8 mouse cellular contexts compared by ENCODE assay signal in the genomic region with DNA sequence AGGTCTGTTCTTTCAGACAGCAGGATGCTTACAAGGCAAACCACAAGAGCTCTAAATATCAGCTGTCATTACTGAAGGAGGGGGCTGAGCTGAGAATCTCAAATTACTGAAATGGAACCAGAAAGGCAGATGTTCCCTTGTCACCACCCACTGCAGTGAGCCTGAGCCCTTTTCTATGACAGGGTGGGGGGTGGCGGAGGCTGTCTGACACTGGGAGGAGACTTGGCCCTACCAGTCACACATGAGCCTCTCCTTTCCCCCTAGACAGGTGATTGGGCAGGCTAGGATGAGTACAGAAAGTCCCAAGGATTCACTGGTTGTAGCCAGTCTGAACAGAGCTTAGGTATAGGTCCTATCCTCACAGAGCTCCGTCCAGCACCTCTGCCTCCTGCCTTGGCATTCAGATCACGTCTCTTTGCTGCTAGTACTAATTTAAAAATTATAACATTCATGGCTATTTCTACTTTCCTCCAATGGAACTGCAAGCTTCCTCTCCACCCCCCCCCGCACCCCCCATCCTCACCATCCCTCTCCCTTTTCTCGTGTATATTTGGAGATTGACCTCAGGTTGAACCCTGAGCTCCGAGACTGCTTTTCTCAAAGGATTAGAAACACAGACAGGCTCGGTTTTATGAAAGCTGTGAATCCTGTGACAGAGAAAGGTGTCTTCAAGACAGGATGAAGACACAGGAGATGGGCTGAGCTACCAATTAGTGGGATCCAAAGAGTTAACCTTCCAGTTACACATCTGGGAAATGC.
DNase-seq lines count a peak whose midpoint lies in the region; ATAC-seq and TF ChIP-seq lines count a peak whose summit lies in the region.

No protein-coding gene starts in this region.

- TF ChIP-seq EP300 in liver, postnatal 0 days (IDR thresholded peaks at IDR 0.05; ENCODE audit: low read depth), result no peak

- WGBS in kidney, postnatal 0 days, result 26% methylated on average over 7 of the region's 7 CpGs
- 33% methylated on average over 7 of the region's 7 CpGs for WGBS in neural tube, embryonic 15.5 days
- 48% methylated on average over 7 of the region's 7 CpGs for WGBS in liver, postnatal 0 days (ENCODE audit: insufficient replicate concordance)

- H3K27me3 ChIP-seq in kidney, postnatal 0 days (ENCODE audit: insufficient read depth, low read length), result no peaks in the 10 kb centered on the region
- no peaks in the 10 kb centered on the region for H3K27me3 ChIP-seq in neural tube, embryonic 15.5 days (replicated peaks)
- H3K27me3 ChIP-seq in liver, postnatal 0 days (ENCODE audit: insufficient read depth, low read length), result no peaks in the 10 kb centered on the region

- no peaks in the 10 kb centered on the region for H3K9me3 ChIP-seq in kidney, postnatal 0 days (replicated peaks; ENCODE audit: low read length)
- no peaks in the 10 kb centered on the region for H3K9me3 ChIP-seq in neural tube, embryonic 15.5 days (replicated peaks)
- no peaks in the 10 kb centered on the region for H3K9me3 ChIP-seq in liver, postnatal 0 days (ENCODE audit: low read length)

- H3K4me3 ChIP-seq in kidney, postnatal 0 days (replicated peaks; ENCODE audit: low read depth, low read length), result no peak overlapping the region
- H3K4me3 ChIP-seq in neural tube, embryonic 15.5 days (replicated peaks), result no peak overlapping the region
- no peak overlapping the region for H3K4me3 ChIP-seq in liver, postnatal 0 days (ENCODE audit: low read depth, low read length)

- peak; percentile 63; the same call in 1 of the 2 replicates for ATAC-seq in kidney, postnatal 0 days (replicated peaks; ENCODE audit: low FRiP score, low read depth)
- ATAC-seq in neural tube, embryonic 15.5 days (ENCODE audit: low FRiP score), result peak; percentile 45; the same call in 1 of the 2 replicates
- no peak for ATAC-seq in liver, postnatal 0 days

- no peaks in the 10 kb centered on the region for H3K4me1 ChIP-seq in kidney, postnatal 0 days (replicated peaks; ENCODE audit: insufficient read depth, low read length)
- peaks cover 20% of the 10 kb centered on the region for H3K4me1 ChIP-seq in neural tube, embryonic 15.5 days
- H3K4me1 ChIP-seq in liver, postnatal 0 days (ENCODE audit: insufficient read depth), result no peaks in the 10 kb centered on the region

- TF ChIP-seq CTCF in kidney, postnatal 0 days (IDR thresholded peaks at IDR 0.05; ENCODE audit: low read depth), result no peak
- no peak for TF ChIP-seq CTCF in liver, postnatal 0 days (IDR thresholded peaks at IDR 0.05; ENCODE audit: low read depth)

- H3K9ac ChIP-seq in kidney, postnatal 0 days (ENCODE audit: low read depth, low read length), result no peak overlapping the region
- H3K9ac ChIP-seq in neural tube, embryonic 15.5 days (replicated peaks), result no peak overlapping the region
- H3K9ac ChIP-seq in liver, postnatal 0 days (replicated peaks), result no peak overlapping the region

- H3K36me3 ChIP-seq in kidney, postnatal 0 days (ENCODE audit: insufficient read depth, low read length), result no peaks in the 10 kb centered on the region
- H3K36me3 ChIP-seq in neural tube, embryonic 15.5 days, result no peaks in the 10 kb centered on the region
- no peaks in the 10 kb centered on the region for H3K36me3 ChIP-seq in liver, postnatal 0 days (replicated peaks; ENCODE audit: insufficient read depth, low read length)

- no peak overlapping the region for H3K4me2 ChIP-seq in kidney, postnatal 0 days (ENCODE audit: low read length)
- H3K4me2 ChIP-seq in neural tube, embryonic 15.5 days, result no peak overlapping the region
- H3K4me2 ChIP-seq in liver, postnatal 0 days (ENCODE audit: low read depth, low read length), result no peak overlapping the region

- DNase-seq in kidney, postnatal 0 days (ENCODE audit: low spot score), result peak; percentile 75
- no peak for DNase-seq in kidney, postnatal 36 days
- DNase-seq in forelimb bud, embryonic 11.5 days (ENCODE audit: low read depth, low spot score), result peak; percentile 20
- DNase-seq in left cerebral cortex, adult 18-20 months (ENCODE audit: low spot score in 2 of 2), result peak; percentile 5 to 42
- no peak for DNase-seq in cerebellum, adult 8-10 months
- no peak for DNase-seq in liver, postnatal 0 days
- no peak for DNase-seq in thymus, postnatal 25 days

- no peak overlapping the region for H3K27ac ChIP-seq in kidney, postnatal 0 days
- 0 out of 2 replicates have a peak overlapping the region, but pooled peaks have one; percentile 28 for H3K27ac ChIP-seq in neural tube, embryonic 15.5 days (replicated peaks)
- H3K27ac ChIP-seq in liver, postnatal 0 days (ENCODE audit: low read depth), result no peak overlapping the region

Comparison
In these comparisons a context has a peak if more than half of its experiments do, and no peak if none do; other contexts are left out.
1. DNase-seq: peak in kidney, postnatal 0 days (single experiment), forelimb bud, embryonic 11.5 days (single experiment) and left cerebral cortex, adult 18-20 months (2 of 2); none in kidney, postnatal 36 days (0 of 2), cerebellum, adult 8-10 months (single experiment), liver, postnatal 0 days (single experiment) and thymus, postnatal 25 days (single experiment).